Mouse (Mus musculus) ES-Bruce4 (cell line): Measurements from ENCODE around the gene Sp1.

Source experiments
- CTCF ChIP-seq: IDR thresholded peaks from one replicate; pipeline ENCODE4 v1.8.1; 2011; ENCODE audit warnings: low read depth, low read length
- POLR2A ChIP-seq: IDR thresholded peaks from one replicate; pipeline ENCODE4 v1.8.1; 2011; ENCODE audit warnings: low read length; ENCODE audit not compliant: insufficient read depth

GRCm38 (mm10) chr15:102406912-102407580, 1.1 kb downstream of the Sp1 start:
- TF ChIP-seq POLR2A (no peak), CTCF (no peak)
